Mouse (Mus musculus): ENCODE measurements around the gene Hist1h4c.

Gene Hist1h4c

GRCm38 (mm10) chr13:23694956-23695355, 3.3 kb downstream of the Hist1h4c start:
- no peak for DNase-seq

GRCm38 (mm10) chr13:23693856-23694440, 4.3 kb downstream of the Hist1h4c start:
- no peak for DNase-seq

GRCm38 (mm10) chr13:23689459-23689858, 8.8 kb downstream of the Hist1h4c start:
- DNase-seq: no peak

GRCm38 (mm10) chr13:23688956-23689355, 9.3 kb downstream of the Hist1h4c start:
- DNase-seq: no peak

GRCm38 (mm10) chr13:23687907-23688306, 10.3 kb downstream of the Hist1h4c start:
- no peak for DNase-seq

- no peak for DNase-seq
These were observed 11.1 kb downstream of the Hist1h4c start for GRCm38 (mm10) chr13:23687181-23687580.

- DNase-seq: no peak
These were observed 12.3 kb downstream of the Hist1h4c start for GRCm38 (mm10) chr13:23685966-23686365.

- DNase-seq: no peak
These were observed 13.0 kb downstream of the Hist1h4c start for GRCm38 (mm10) chr13:23685121-23685861.

GRCm38 (mm10) chr13:23684295-23684945, 13.8 kb downstream of the Hist1h4c start:
- peak; percentile 50 for DNase-seq

- DNase-seq: peak; percentile 88
These were observed 14.4 kb downstream of the Hist1h4c start, which contains the start of the genes Hist1h2ac and Hist1h2bc for GRCm38 (mm10) chr13:23683755-23684281. Hist1h2ac (minus strand) TSS chr13:23683948. Hist1h2bc (plus strand) TSS chr13:23684199.

GRCm38 (mm10) chr13:23682947-23683754, 15.1 kb downstream of the Hist1h4c start:
- DNase-seq: peak; percentile 20

GRCm38 (mm10) chr13:23682623-23682946, 15.7 kb downstream of the Hist1h4c start:
- DNase-seq: no peak

GRCm38 (mm10) chr13:23681990-23682582, 16.2 kb downstream of the Hist1h4c start:
- no peak for DNase-seq

- no peak for DNase-seq
These were observed 35.7 kb downstream of the Hist1h4c start for GRCm38 (mm10) chr13:23662536-23662935.

GRCm38 (mm10) chr13:23659636-23660366, 38.5 kb downstream of the Hist1h4c start:
- no peak for DNase-seq
